Mouse (Mus musculus): ENCODE measurements around the gene Zfp82.

GRCm38 (mm10) chr7:30094646-30095429 lies 22.1 kb upstream of the Zfp82 start, which contains the start of gene Zfp260:
- no peak for TF ChIP-seq TAL1 (IDR thresholded peaks at IDR 0.05; ENCODE audit: low read length)
- peak; percentile 63 to 82; a peak in 3 of 4 replicates for TF ChIP-seq POLR2A (IDR thresholded peaks at IDR 0.05; ENCODE audit: control insufficient read depth in 1 of 2, insufficient read depth in 1 of 2, low read depth in 1 of 2, low read length in 2 of 2, poor library complexity in 1 of 2)
- no peak for TF ChIP-seq GABPA (IDR thresholded peaks at IDR 0.05; ENCODE audit: low read depth, low read length)
- peak; percentile 28; the same call in 1 of the 2 replicates for TF ChIP-seq ETS1 (IDR thresholded peaks at IDR 0.05; ENCODE audit: low read depth, low read length)
- no peak for TF ChIP-seq CTCF (IDR thresholded peaks at IDR 0.05 in 2 of 3, conservative IDR thresholded peaks at IDR 0.05 in 1 of 3; ENCODE audit: control insufficient read depth in 1 of 3, insufficient read depth in 1 of 3, low read depth in 2 of 3, low read length in 3 of 3, poor library complexity in 1 of 3, severe bottlenecking in 1 of 3)
- no peak for TF ChIP-seq MAFK (IDR thresholded peaks at IDR 0.05; ENCODE audit: borderline replicate concordance, low read depth, low read length)
- TF ChIP-seq RAD21 (IDR thresholded peaks at IDR 0.05; ENCODE audit: low read depth, low read length) = no peak
- TF ChIP-seq E2F4 (IDR thresholded peaks at IDR 0.05; ENCODE audit: borderline replicate concordance, low read depth, low read length) = peak; percentile 44; the same call in 1 of the 2 replicates
- peak; percentile 81; the same call in 1 of the 2 replicates for TF ChIP-seq MAZ (IDR thresholded peaks at IDR 0.05; ENCODE audit: low read depth, low read length)
- TF ChIP-seq GATA1 (IDR thresholded peaks at IDR 0.05; ENCODE audit: low read depth, low read length) = peak; percentile 58
- no peak for TF ChIP-seq ZKSCAN1 (IDR thresholded peaks at IDR 0.05; ENCODE audit: low read depth, low read length)
- peak; percentile 21; the same call in 1 of the 2 replicates for TF ChIP-seq SMC3 (IDR thresholded peaks at IDR 0.05; ENCODE audit: low read depth, low read length)
